Mouse (Mus musculus) stomach, postnatal 0 days (tissue): ENCODE measurements at regions not wholly inside any gene's neighbourhood (a gene's known extent, or its start where the extent isn't known, plus 50 kb on each side); places are given as distances from the start of the nearest gene placed in this dataset.

ENCODE experiments used
- ATAC-seq: fragments of 200-750 bp; cut with Nextera tagmentation; 2 replicates; pipeline ENCODE4 v1.8.0; 2017; ENCODE audit not compliant: low FRiP score, low TSS enrichment
- DNase-seq: peaks from one replicate; pipeline ENCODE4 v3.0.0-alpha.2; 2016; ENCODE audit warnings: low spot score
- H3K27ac ChIP-seq: fragments of 300-500 bp; sonication (generic); replicated peaks from 2 replicates; pipeline ENCODE4 v1.5.1; 2014; ENCODE audit warnings: mild to moderate bottlenecking, control low read depth
- H3K27me3 ChIP-seq: fragments of 300-500 bp; sonication (generic); 2 replicates; pipeline ENCODE4 v1.6.1; 2014; ENCODE audit warnings: low read length; ENCODE audit not compliant: control insufficient read depth, insufficient read depth
- H3K36me3 ChIP-seq: fragments of 300-500 bp; sonication (generic); 2 replicates; pipeline ENCODE4 v1.6.1; 2014; ENCODE audit warnings: low read length, mixed read lengths; ENCODE audit not compliant: control insufficient read depth, insufficient read depth
- H3K4me1 ChIP-seq: fragments of 300-500 bp; sonication (generic); replicated peaks from 2 replicates; pipeline ENCODE4 v1.6.1; 2014; ENCODE audit warnings: antibody characterized with exemption; ENCODE audit not compliant: control insufficient read depth, insufficient read depth
- H3K4me2 ChIP-seq: fragments of 300-500 bp; sonication (generic); replicated peaks from 2 replicates; pipeline ENCODE4 v1.6.1; 2014; ENCODE audit warnings: low read depth, mild to moderate bottlenecking, control low read depth, moderate library complexity
- H3K4me3 ChIP-seq: fragments of 300-500 bp; sonication (generic); 2 replicates; pipeline ENCODE4 v1.5.1; 2014; ENCODE audit warnings: low read depth, low read length, control low read depth
- H3K9ac ChIP-seq: fragments of 300-500 bp; sonication (generic); 2 replicates; pipeline ENCODE4 v1.6.1; 2014; ENCODE audit warnings: mild to moderate bottlenecking, low read length, control low read depth, mixed read lengths
- H3K9me3 ChIP-seq: fragments of 300-500 bp; sonication (generic); 2 replicates; pipeline ENCODE4 v1.6.1; 2016; ENCODE audit warnings: low read length; ENCODE audit not compliant: control insufficient read depth
- CTCF ChIP-seq: IDR thresholded peaks from 2 replicates; pipeline ENCODE4 v1.5.1; 2016; ENCODE audit warnings: antibody characterized with exemption, low read depth, mild to moderate bottlenecking, moderate library complexity
- EP300 ChIP-seq: optimal IDR thresholded peaks from 2 replicates; pipeline ENCODE3; 2016; ENCODE audit warnings: antibody characterized with exemption
- WGBS: fragments of 180-500 bp; shearing (Covaris S2); extraction: QIAGEN DNeasy Blood & Tissue Kit; methylation state at CpG from one replicate; pipeline ENCODE4 v1.1.7; 2014; 5-methylcytosine and 5-hydroxymethylcytosine counted together

DNA sequence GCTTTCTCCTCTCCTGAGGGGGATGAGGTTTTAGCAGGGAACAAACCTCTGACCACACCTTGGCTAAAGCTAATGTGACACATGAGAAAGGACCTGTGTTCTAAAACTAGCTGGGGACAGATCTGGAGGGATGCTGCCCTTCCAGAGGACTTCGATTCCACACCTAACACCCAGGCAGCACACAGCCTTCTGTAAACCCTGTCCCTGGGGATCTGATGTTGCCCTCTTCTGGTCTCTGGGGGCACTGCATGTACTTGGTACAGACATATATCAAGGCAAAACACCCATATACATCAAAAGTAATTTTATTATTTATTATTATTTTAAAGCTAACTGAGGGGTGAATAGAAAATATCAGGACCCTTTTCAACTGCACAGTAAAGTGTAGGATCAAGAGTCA lies 65.0 kb upstream of the Sfrp2 start:
- DNase-seq = peak; percentile 41
- TF ChIP-seq EP300 (no peak), CTCF (peak; percentile 76)
- Histone ChIP-seq H3K4me1 (no peaks in the 10 kb centered on the region), H3K27ac (no peak overlapping the region), H3K9me3 (no peaks in the 10 kb centered on the region), H3K9ac (no peak overlapping the region), H3K27me3 (no peaks in the 10 kb centered on the region), H3K4me3 (no peak overlapping the region), H3K4me2 (no peak overlapping the region), H3K36me3 (no peaks in the 10 kb centered on the region)
- WGBS = 77% methylated on average over 1 of the region's 1 CpGs
- no peak for ATAC-seq

DNA sequence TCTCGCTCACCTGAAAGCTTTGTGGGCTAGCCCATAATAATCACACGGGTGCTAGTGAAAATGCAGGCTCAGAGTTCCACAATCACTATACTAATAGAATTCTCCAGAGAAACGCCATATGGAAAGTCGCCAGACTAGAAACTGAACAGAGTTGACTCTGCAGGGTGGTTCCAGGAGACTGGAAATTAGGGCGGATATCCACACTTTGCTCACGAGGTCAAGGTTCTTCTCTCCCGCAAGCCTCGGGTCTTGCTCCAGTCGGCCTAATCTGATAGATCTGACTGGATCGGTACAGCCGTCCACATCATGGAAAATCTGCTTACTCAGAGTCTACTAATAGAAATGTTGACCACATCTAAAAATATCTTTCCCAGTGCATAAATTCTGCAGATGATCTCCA lies 61.6 kb upstream of the Sfrp2 start:
- DNase-seq = no peak
- ATAC-seq = no peak
- Histone ChIP-seq H3K4me3 (no peak overlapping the region), H3K9me3 (no peaks in the 10 kb centered on the region), H3K9ac (no peak overlapping the region), H3K36me3 (no peaks in the 10 kb centered on the region), H3K4me1 (no peaks in the 10 kb centered on the region), H3K4me2 (no peak overlapping the region), H3K27me3 (no peaks in the 10 kb centered on the region), H3K27ac (no peak overlapping the region)
- TF ChIP-seq EP300 (no peak), CTCF (no peak)
- WGBS = 66% methylated on average over 11 of the region's 11 CpGs

DNA sequence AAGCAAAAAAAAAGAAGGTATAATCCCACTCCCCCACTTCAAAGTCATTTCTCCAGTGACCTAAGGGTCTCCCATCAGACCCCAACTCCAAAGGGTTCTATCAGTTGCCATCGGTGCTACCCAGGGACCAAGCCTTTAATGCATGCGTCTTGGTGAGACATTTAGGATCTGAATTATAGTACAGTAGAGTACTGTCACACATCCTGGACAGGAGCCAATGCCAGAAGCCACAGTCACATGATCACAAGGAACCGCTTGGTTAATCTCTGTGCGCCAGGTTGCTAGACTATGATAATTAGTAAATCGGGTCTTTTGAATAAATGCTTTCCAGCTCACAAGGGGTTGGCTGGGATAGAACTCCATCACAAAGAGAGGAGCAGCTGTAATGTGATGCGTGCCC lies 60.9 kb upstream of the Sfrp2 start:
- Histone ChIP-seq H3K9ac (no peak overlapping the region), H3K27ac (no peak overlapping the region), H3K4me2 (no peak overlapping the region), H3K4me3 (no peak overlapping the region), H3K36me3 (no peaks in the 10 kb centered on the region), H3K4me1 (no peaks in the 10 kb centered on the region), H3K9me3 (no peaks in the 10 kb centered on the region), H3K27me3 (no peaks in the 10 kb centered on the region)
- DNase-seq = no peak
- TF ChIP-seq EP300 = no peak
- TF ChIP-seq CTCF = no peak
- ATAC-seq = no peak
- 96% methylated on average over 6 of the region's 6 CpGs for WGBS

DNA sequence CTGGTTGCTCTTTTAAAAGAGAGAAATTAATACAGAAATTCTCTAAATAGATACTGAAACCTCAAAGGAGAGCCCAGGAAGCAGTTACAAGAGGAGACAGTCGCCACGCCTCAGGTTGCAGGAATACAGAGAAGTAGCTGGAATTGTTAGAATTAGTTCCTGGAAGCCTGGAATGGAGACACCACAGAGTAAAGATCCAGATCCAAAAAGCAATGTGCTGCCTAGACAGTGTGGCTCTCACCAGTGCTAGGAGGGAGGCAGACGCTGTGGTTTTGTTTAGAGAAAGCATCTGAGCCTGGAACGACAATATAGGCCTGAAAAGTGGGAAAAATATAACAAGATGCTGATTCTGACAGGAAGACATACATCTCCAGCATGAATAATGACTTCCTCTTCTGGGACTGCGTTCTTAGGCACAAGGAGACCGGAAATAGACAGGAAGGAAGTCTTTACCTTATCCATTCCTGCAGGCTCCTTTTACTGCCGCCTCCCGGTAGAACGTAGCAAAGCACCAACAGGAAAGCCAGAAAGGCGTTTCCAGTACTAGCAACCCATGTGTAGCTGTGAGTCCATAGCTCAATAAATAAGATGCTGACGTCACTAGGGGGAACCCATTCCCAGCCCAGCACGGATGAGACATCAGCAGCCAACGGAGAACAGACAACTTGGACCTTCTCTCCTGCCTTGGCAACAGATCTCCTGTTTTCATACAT lies 59.4 kb upstream of the Sfrp2 start:
- H3K4me1 ChIP-seq = no peaks in the 10 kb centered on the region
- DNase-seq (no peak), ATAC-seq (peak; percentile 49; the same call in 1 of the 2 replicates)
- 0 out of 2 replicates have a peak overlapping the region, but pooled peaks have one; percentile 4 for H3K27ac ChIP-seq
- H3K4me2 ChIP-seq = no peak overlapping the region
- no peak overlapping the region for H3K9ac ChIP-seq
- H3K36me3 ChIP-seq = no peaks in the 10 kb centered on the region
- WGBS = 42% methylated on average over 13 of the region's 13 CpGs
- no peak overlapping the region for H3K4me3 ChIP-seq
- H3K27me3 ChIP-seq = no peaks in the 10 kb centered on the region
- no peaks in the 10 kb centered on the region for H3K9me3 ChIP-seq
- TF ChIP-seq CTCF = peak; percentile 63
- no peak for TF ChIP-seq EP300

DNA sequence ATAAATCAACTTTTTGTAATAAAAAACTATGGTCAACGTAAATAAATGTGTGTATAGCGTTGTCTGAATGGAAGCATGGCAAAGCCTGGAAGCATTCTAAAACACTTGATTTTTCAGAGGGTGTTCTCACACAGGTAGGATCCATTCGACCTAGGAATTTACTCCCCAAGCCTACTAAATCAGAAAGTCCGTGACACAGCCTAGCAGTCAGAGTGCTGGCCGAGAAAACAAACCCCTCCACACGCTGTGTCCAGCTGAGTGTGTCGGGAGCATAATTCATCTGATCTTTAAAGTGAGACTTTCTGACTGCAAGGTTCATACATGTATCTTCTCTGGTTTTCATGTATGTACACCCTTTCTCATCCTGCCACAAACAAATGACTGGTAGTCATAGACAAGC lies 58.8 kb upstream of the Sfrp2 start:
- Histone ChIP-seq H3K36me3 (no peaks in the 10 kb centered on the region), H3K4me3 (no peak overlapping the region), H3K9me3 (no peaks in the 10 kb centered on the region), H3K4me2 (no peak overlapping the region), H3K27me3 (no peaks in the 10 kb centered on the region), H3K9ac (no peak overlapping the region), H3K27ac (no peak overlapping the region), H3K4me1 (no peaks in the 10 kb centered on the region)
- TF ChIP-seq EP300 = no peak
- TF ChIP-seq CTCF = no peak
- no peak for ATAC-seq
- no peak for DNase-seq
- WGBS = 58% methylated on average over 7 of the region's 7 CpGs

DNA sequence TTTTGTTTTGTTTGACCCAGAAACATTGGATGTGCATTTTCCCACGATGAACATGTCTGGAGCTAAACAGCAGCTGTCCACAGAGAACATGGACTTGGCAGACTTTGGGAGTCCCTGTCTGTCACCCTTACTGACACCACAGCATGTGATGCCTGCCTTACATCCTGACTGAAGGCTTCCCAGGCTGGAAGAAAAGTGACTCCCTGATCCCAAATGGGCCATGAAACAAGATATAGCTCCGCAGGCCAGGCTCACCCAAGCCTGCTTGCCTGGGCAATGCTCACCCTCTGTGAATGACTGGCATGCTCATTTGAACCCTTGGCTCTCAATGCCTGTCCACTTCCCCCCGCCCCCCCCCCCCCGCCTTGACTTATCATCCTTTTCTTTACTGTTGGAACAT lies 57.1 kb upstream of the Sfrp2 start:
- H3K27me3 ChIP-seq = no peaks in the 10 kb centered on the region
- no peaks in the 10 kb centered on the region for H3K4me1 ChIP-seq
- H3K36me3 ChIP-seq = no peaks in the 10 kb centered on the region
- H3K9ac ChIP-seq = no peak overlapping the region
- H3K9me3 ChIP-seq = no peaks in the 10 kb centered on the region
- H3K27ac ChIP-seq = no peak overlapping the region
- H3K4me2 ChIP-seq = no peak overlapping the region
- DNase-seq = no peak
- TF ChIP-seq CTCF (no peak), EP300 (no peak)
- no peak overlapping the region for H3K4me3 ChIP-seq
- no peak for ATAC-seq
- 66% methylated on average over 2 of the region's 4 CpGs for WGBS
